Mouse (Mus musculus) bone marrow macrophage, adult 2 months (primary cell): Measurements from ENCODE around the gene Rcbtb1.

ENCODE experiments used
- CTCF ChIP-seq: IDR thresholded peaks from 2 replicates; pipeline ENCODE4 v1.5.1; 2012; ENCODE audit warnings: low read depth, mild to moderate bottlenecking, low read length, moderate library complexity
- POLR2A ChIP-seq: IDR thresholded peaks from 2 replicates; pipeline ENCODE4 v1.6.1; 2012; ENCODE audit warnings: mild to moderate bottlenecking, low read depth, low read length, borderline replicate concordance

DNA sequence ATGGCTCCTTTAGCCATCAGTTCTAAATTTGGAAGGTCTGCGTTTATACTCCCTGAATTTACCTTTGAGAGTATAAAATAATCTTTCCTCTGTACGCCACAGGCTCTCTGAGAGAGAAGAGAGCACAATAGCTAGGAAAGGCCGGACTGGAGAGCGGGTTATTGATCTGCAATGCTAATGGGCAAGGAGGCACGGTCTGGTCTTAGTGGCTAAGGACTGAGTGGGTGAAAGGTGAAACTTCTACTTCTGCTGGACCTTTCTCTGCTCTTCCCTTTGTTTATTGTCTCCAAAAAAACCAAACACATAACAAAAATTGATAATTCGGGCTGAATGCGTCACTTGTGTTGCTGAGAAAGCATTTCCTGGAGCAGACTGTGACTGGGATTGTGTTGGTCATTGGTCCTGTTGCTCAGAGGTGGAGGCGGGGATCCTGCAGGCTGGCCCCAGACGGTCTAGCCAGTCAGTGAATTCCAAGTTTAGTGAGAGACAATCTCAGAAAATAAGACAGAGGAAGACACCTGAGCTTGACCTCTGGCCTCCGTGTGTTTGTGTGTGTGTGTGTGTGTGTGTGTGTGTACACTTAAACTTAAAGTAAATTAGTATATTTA, 5.1 kb downstream of the Rcbtb1 start:
- TF ChIP-seq CTCF (no peak), POLR2A (no peak)
